Mouse (Mus musculus) kidney, adult 2 months (tissue): ENCODE results near the gene Lix1l. TPM values are rescaled to one million over a fixed set of nuclear protein-coding genes. Genes with fewer than 3 reads are reported as not detected.
A peak's percentile ranks its signal among the peaks of the same experiment; 100 is the strongest.

Experiments used
- DNase-seq: peaks from one replicate; pipeline ENCODE4 v3.0.0; 2021
- H3K27ac ChIP-seq: fragments of 200-500 bp; 2 replicates; pipeline ENCODE4 v1.5.1; 2012; ENCODE audit warnings: low read depth, low read length, control low read depth, inconsistent platforms; ENCODE audit not compliant: insufficient read depth
- H3K27me3 ChIP-seq: fragments of 200-500 bp; replicated peaks from 2 replicates; pipeline ENCODE4 v1.6.1; 2012; ENCODE audit warnings: mild to moderate bottlenecking, moderate library complexity, low read length, inconsistent platforms; ENCODE audit not compliant: control insufficient read depth, insufficient read depth
- H3K36me3 ChIP-seq: fragments of 200-500 bp; 2 replicates; pipeline ENCODE4 v1.6.1; 2012; ENCODE audit warnings: mild to moderate bottlenecking, moderate library complexity, low read length, inconsistent platforms; ENCODE audit not compliant: control insufficient read depth, insufficient read depth
- H3K4me1 ChIP-seq: fragments of 200-500 bp; 2 replicates; pipeline ENCODE4 v1.6.1; 2011; ENCODE audit warnings: low read length; ENCODE audit not compliant: control insufficient read depth, insufficient read depth
- H3K4me3 ChIP-seq: fragments of 200-500 bp; 2 replicates; pipeline ENCODE4 v1.5.1; 2011; ENCODE audit warnings: mild to moderate bottlenecking, low read depth, low read length, control low read depth; ENCODE audit not compliant: insufficient read depth
- CTCF ChIP-seq: fragments of 200-500 bp; conservative IDR thresholded peaks from 2 replicates; pipeline ENCODE4 v1.5.1; 2011; ENCODE audit warnings: low read depth, mild to moderate bottlenecking, control low read depth, low read length, moderate library complexity, mixed read lengths; ENCODE audit not compliant: insufficient read depth, insufficient read length
- POLR2A ChIP-seq: fragments of 200-500 bp; IDR thresholded peaks from one replicate; pipeline ENCODE4 v1.6.1; 2011; ENCODE audit warnings: low read depth, low read length, control low read depth
- WGBS: fragments of 180-500 bp; shearing (Covaris S2); methylation state at CpG from one replicate; pipeline ENCODE4 v1.1.7; 2018; 5-methylcytosine and 5-hydroxymethylcytosine counted together
- polyA plus RNA-seq: library from polyadenylated mRNA; depleted of rRNA; stranded (reverse); fragments of >200 nt; gene quantifications from 2 replicates; pipeline ENCODE4 v1.2.3, GENCODE M21; 2012

Gene Lix1l
- polyA plus RNA-seq, 1 experiment, result 9.6 TPM

GRCm38 (mm10) chr3:96590657-96591056, 10.3 kb upstream of the Lix1l start:
- H3K27me3 ChIP-seq, result no peaks in the 10 kb centered on the region
- no peak overlapping the region for H3K4me3 ChIP-seq
- DNase-seq, result no peak
- 0 out of 2 replicates have a peak, but pooled peaks cover 2% of the 10 kb centered on the region for H3K4me1 ChIP-seq
- WGBS, result 89% methylated on average over 4 of the region's 4 CpGs
- TF ChIP-seq POLR2A (no peak), CTCF (no peak)
- H3K36me3 ChIP-seq, result no peaks in the 10 kb centered on the region
- H3K27ac ChIP-seq, result no peak overlapping the region

GRCm38 (mm10) chr3:96593374-96593773, 7.6 kb upstream of the Lix1l start:
- WGBS, result 2% methylated on average over 10 of the region's 10 CpGs
- TF ChIP-seq CTCF, result no peak
- TF ChIP-seq POLR2A, result no peak
- DNase-seq, result peak; percentile 64
- H3K36me3 ChIP-seq, result no peaks in the 10 kb centered on the region
- H3K4me1 ChIP-seq, result 0 out of 2 replicates have a peak, but pooled peaks cover 2% of the 10 kb centered on the region
- peak overlapping the region; percentile 87 for H3K27ac ChIP-seq
- H3K4me3 ChIP-seq, result peak overlapping the region; percentile 91
- 0 out of 2 replicates have a peak, but pooled peaks cover 1% of the 10 kb centered on the region for H3K27me3 ChIP-seq

GRCm38 (mm10) chr3:96593790-96594560, 7.0 kb upstream of the Lix1l start, which contains the start of gene Polr3gl:
Gene Polr3gl (minus strand): TSS chr3:96594181.
- peak within 1 kb of the TSS; percentile 91 for H3K4me3 ChIP-seq
- no peaks in the 10 kb centered on the region for H3K36me3 ChIP-seq
- WGBS, result under 1% methylated on average over 38 of the region's 38 CpGs
- DNase-seq, result peak; percentile 97
- TF ChIP-seq CTCF (peak; percentile 27; the same call in 1 of the 2 replicates), POLR2A (peak; percentile 9)
- H3K27me3 ChIP-seq, result 0 out of 2 replicates have a peak, but pooled peaks cover 1% of the 10 kb centered on the region
- 0 out of 2 replicates have a peak, but pooled peaks cover 2% of the 10 kb centered on the region for H3K4me1 ChIP-seq
- H3K27ac ChIP-seq, result peak within 1 kb of the TSS; percentile 87

- H3K4me3 ChIP-seq, result no peak overlapping the region
- WGBS, result 90% methylated on average over 5 of the region's 5 CpGs
- 0 out of 2 replicates have a peak, but pooled peaks cover 2% of the 10 kb centered on the region for H3K4me1 ChIP-seq
- no peaks in the 10 kb centered on the region for H3K36me3 ChIP-seq
- DNase-seq, result no peak
- H3K27ac ChIP-seq, result no peak overlapping the region
- TF ChIP-seq CTCF (no peak), POLR2A (no peak)
- H3K27me3 ChIP-seq, result 0 out of 2 replicates have a peak, but pooled peaks cover 1% of the 10 kb centered on the region
Observed at GRCm38 (mm10) chr3:96594851-96595250, 6.1 kb upstream of the Lix1l start.

GRCm38 (mm10) chr3:96595661-96596060, 5.3 kb upstream of the Lix1l start:
- Histone ChIP-seq H3K36me3 (no peaks in the 10 kb centered on the region), H3K27ac (no peak overlapping the region), H3K4me1 (0 out of 2 replicates have a peak, but pooled peaks cover 2% of the 10 kb centered on the region), H3K27me3 (0 out of 2 replicates have a peak, but pooled peaks cover 1% of the 10 kb centered on the region), H3K4me3 (no peak overlapping the region)
- WGBS, result 39% methylated on average over 6 of the region's 6 CpGs
- TF ChIP-seq CTCF (no peak), POLR2A (no peak)
- DNase-seq, result no peak

GRCm38 (mm10) chr3:96596228-96596707, 4.7 kb upstream of the Lix1l start, which contains the start of gene Ankrd34a:
Gene Ankrd34a (plus strand): TSS chr3:96596636.
- no peak within 1 kb of the TSS for H3K27ac ChIP-seq
- peak within 1 kb of the TSS; percentile 31 for H3K4me3 ChIP-seq
- 0 out of 2 replicates have a peak, but pooled peaks cover 1% of the 10 kb centered on the region for H3K27me3 ChIP-seq
- 0 out of 2 replicates have a peak, but pooled peaks cover 2% of the 10 kb centered on the region for H3K4me1 ChIP-seq
- 4% methylated on average over 21 of the region's 23 CpGs for WGBS
- no peak for TF ChIP-seq POLR2A
- no peak for TF ChIP-seq CTCF
- H3K36me3 ChIP-seq, result no peaks in the 10 kb centered on the region
- peak; percentile 50 for DNase-seq

GRCm38 (mm10) chr3:96596855-96597254, 4.1 kb upstream of the Lix1l start:
- H3K27ac ChIP-seq, result no peak overlapping the region

More at GRCm38 (mm10) chr3:96596855-96597254, 4.1 kb upstream of the Lix1l start:
- no peak for DNase-seq
- Histone ChIP-seq H3K4me1 (0 out of 2 replicates have a peak, but pooled peaks cover 2% of the 10 kb centered on the region), H3K4me3 (peak overlapping the region; percentile 31; the same call in 1 of the 2 replicates), H3K36me3 (no peaks in the 10 kb centered on the region), H3K27me3 (0 out of 2 replicates have a peak, but pooled peaks cover 1% of the 10 kb centered on the region)
- WGBS, result 5% methylated on average over 11 of the region's 12 CpGs
- TF ChIP-seq CTCF, result no peak
- TF ChIP-seq POLR2A, result no peak
